Mouse (Mus musculus) CD4-positive, CD25-positive, alpha-beta regulatory T cell, adult 4 months (primary cell): ENCODE measurements around the gene Cbx5. TPM values are rescaled to one million over a fixed set of nuclear protein-coding genes. Genes with fewer than 3 reads are reported as not detected.

ENCODE experiments used
- polyA plus RNA-seq, 2 experiments: library from polyadenylated mRNA; unstranded; fragments of 100-300 nt; shearing (Covaris generic); gene quantifications; one replicate each; pipeline ENCODE4 v1.2.1; 2017

Gene Cbx5
- polyA plus RNA-seq, 2 experiments from 2014 or later, result 20.0 to 24.9 TPM

Other genes with a start within 250 kb of the Cbx5 start
- under 1 TPM in 1 of 2 experiments, not detected in 1; 0.43 TPM for gene Hoxc8, start 249.2 kb downstream of the Cbx5 start, polyA plus RNA-seq
- not detected for gene Hoxc6, start 241.6 kb downstream of the Cbx5 start, polyA plus RNA-seq
- gene Hoxc4, start 220.9 kb downstream of the Cbx5 start, polyA plus RNA-seq, result not detected
- 1 to 10 TPM; 6.0 to 8.1 TPM for gene Smug1, start 72.7 kb downstream of the Cbx5 start, polyA plus RNA-seq
- 100 to 1,000 TPM; 322 to 361 TPM for gene Hnrnpa1, start 616 bp upstream of the Cbx5 start, polyA plus RNA-seq
- gene Nfe2, start 18.6 kb upstream of the Cbx5 start, polyA plus RNA-seq, result under 1 TPM; 0.34 to 0.84 TPM
- gene Copz1, start 32.9 kb upstream of the Cbx5 start, polyA plus RNA-seq, result 100 to 1,000 TPM; 213 to 244 TPM
- gene Gpr84, start 70.8 kb upstream of the Cbx5 start, polyA plus RNA-seq, result not detected
- gene Zfp385a, start 100.3 kb upstream of the Cbx5 start, polyA plus RNA-seq, result not detected
- gene Itga5, start 126.9 kb upstream of the Cbx5 start, polyA plus RNA-seq, result 1 to 10 TPM; 1.9 to 3.8 TPM
- gene Gtsf1, start 190.7 kb upstream of the Cbx5 start, polyA plus RNA-seq, result not detected
- gene Gtsf2, start 208.7 kb upstream of the Cbx5 start, polyA plus RNA-seq, result not detected
- 100 to 1,000 TPM in 1 of 2 experiments, 10 to 100 TPM in 1; 95.5 to 155 TPM for gene Nckap1l, start 214.0 kb upstream of the Cbx5 start, polyA plus RNA-seq